Mouse (Mus musculus) gastrocnemius, postnatal 36 days (tissue): ENCODE measurements around the gene Robo1. TPM values are rescaled to one million over a fixed set of nuclear protein-coding genes. Genes with fewer than 3 reads are reported as not detected.
A peak's percentile ranks its signal among the peaks of the same experiment; 100 is the strongest.

Experiments used
- DNase-seq, 2 experiments: peaks; one replicate each; pipeline ENCODE4 v3.0.0; 2022
- intact Hi-C: fragments of 180-260 bp; cut with DNase I; formaldehyde crosslinking; loops from one replicate; pipeline ENCODE4 v1.15.1; 2025
- total RNA-seq, 2 experiments: library from RNA; stranded (reverse); gene quantifications; 2 replicates each; pipeline ENCODE4 v1.2.3; 2021

Robo1 gene
- total RNA-seq, 2 experiments from 2014 or later: 1.8 to 1.9 TPM

DNA sequence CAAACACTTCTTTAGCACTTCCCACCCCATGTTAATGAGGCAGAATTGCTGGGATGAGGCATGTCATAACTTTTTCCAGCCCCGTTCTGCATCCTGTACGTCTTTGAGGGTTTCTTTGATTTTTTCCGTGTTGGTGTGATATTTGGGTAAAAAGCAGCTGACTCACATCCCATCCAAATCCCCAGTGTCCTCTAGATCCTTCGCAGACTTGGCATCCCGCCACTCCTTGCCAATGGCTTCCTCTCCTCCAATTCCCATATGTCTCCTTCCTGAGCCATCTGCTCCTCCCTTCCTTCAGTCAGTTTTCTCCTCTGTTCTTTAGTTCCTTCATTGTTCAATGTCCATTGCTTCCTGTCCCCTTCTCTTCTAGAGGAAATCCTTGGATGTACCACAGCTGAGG, 605.0 kb downstream of the Robo1 start:
- DNase-seq: no peak
- intact Hi-C loops: no loop called here

DNA sequence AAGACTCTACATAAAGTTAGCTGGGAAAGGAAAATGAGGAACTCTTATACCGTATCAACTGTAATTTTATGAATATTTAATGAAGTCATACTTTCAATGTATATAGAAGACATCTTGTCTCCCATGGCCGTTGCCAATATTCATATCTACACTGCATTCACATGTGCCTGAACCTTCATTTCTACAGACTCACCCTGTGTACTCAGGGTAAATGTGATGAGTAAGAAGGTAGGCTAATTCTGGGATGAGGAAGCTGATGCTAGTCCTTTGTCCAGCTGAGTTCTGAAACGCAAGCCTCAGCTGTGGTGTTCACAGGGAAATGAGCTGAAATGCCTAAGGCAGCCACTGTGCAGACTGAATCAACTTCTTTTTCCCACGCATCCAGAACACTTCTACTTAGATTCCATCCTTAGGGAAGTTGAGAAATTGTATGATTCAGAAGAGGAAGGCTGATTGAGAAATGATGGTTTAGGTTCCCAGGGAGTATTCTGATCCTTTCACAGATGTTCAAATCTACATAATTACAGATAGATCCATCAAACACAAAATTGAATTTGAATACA, 606.0 kb downstream of the Robo1 start:
- DNase-seq: no peak
- intact Hi-C loops: no loop called here

DNA sequence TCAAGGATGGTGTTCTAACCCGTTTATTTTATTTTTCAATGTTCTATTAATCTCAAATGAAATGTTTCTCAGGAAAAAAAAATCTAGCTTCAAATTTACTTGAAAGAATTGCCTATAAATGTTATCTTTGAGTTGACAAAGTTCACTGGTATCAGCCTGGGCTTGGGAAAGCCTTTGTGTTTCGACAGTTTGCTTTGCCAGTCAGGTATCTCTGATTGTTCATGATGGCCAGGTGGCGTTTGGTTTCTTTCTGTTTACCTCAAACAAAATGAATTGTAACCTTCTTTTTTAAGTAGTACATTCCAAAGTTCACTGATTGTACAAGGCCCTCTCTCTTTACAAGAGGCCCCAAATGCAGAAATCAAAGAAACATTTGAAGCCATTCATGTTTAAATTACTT, 611.9 kb downstream of the Robo1 start:
- DNase-seq: no peak
- intact Hi-C loops: no loop called here

DNA sequence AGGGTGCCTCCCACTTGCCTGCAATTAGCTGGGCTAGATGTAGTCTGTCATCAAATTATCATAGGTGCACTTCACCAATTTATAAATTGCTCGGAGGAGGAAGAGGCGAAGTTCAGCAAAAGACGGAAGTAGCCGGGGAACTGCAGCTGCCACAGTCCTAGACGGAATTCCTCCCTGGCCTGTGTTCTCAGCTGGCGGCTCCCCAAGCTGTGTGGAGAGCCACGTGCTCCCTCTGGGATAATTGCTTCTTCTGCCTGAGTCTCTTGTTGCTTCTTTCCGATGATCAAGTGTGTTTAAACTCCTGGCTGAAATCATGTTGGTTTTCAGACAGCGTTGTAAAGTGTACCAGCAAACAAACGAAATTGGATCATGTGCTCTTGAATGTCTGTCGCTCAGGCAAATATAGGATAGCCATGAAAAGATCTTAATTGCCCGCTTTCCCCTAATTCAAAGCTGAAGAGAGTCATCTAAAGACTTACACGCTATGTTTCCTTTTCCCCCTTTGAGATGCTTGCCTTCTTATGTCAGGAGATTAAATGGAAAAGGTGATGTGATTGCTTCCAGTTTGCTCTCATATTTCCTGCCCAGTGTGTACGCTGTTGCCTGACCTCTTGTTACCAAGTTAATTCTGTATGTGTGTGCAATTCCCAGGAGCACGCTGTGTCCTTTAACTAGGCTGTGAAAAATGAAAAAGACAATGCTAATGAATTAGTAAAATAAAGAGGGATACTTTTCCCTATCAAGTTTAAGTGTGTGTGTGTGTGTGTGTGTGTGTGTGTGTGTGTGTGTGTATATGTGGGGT, 616.5 kb downstream of the Robo1 start:
- intact Hi-C loops: no loop called here
- DNase-seq: peak; percentile 76 to 81

DNA sequence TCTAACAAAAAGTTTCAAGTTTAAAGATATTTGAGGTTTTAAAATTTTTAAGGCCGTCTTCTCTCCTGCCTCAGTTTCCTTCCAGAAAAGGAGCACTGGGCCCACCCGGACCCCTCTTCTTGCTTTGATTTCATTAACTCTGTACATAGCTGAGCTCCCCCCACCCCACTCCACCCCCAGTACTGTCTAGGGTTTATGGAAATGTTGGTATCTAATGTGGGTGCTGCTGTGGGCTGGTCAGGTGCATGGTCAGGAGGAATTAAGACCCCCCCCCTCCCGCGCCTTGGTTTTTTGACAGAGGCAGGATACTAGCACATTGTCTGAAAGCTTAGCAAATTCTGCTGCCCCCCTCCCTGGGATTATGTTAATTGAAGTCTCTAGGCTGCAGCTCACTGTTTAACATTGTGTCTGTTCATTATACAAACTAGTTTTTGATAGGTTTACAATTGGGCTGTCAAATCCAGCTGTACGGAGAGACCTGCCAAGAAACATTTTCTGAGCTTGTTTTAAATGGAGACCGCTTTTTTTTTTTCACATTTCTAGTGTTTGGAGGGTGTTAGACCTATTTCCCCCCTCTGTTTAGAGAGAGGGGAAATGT, 620.5 kb downstream of the Robo1 start:
- intact Hi-C loops: no loop called here
- DNase-seq: no peak

DNA sequence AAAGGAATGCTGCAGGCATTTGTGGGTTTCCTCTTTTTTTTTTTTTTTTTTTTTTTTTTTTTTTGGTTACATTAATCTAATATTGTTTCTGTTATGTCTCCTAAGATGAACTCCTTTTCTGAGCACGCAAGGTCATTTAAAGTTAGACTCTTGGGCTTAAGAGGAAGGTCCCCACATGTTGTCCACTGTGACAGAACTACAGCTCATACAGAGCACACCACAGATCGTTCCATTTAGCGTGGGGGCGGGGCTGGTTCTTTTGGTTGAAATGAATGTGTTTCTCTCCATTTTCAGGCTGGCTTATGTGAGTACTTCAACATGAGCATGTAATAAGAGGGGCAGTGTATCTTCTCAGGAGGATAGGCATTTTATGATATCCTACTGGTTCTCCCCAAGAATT, 622.8 kb downstream of the Robo1 start:
- no peak for DNase-seq
- intact Hi-C loops: no loop called here

DNA sequence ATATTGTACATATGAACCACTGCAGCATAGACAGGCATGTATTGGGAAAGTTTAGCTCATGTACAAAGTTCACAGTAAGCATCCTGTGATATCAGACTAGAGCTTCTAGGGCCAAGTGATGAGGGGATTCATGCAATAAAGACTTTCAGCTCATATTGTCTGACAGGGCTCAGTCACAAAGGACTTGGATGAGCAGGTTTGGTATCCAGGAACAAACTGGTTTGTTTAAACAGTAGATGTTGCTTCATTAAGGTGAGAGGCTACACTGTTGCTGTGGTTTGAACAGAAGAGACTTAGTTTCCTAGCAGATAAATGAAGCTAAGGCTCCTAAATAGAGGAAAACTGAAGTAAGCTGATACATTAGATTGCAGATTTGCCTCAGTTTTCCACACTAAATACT, 626.8 kb downstream of the Robo1 start:
- intact Hi-C loops: no loop called here
- no peak for DNase-seq

DNA sequence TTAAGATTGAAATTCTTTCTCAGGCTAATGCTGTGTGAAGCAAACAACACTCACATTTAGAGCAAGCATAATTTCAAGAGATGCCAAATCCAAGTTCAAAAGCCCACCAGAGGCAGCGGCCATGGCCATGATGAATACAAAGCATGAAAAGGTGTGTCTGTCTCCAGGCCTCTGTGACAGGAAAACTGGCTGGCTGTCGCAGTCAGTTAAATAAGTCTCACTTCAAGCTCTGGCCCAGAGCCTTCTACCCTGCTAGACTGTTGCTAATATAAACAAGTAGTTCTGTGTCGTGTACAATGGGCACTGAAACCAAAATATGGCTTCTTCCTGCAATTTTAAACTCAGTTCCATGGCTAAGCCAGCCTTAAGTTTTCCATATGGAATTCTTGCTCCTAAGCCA, 629.1 kb downstream of the Robo1 start:
- DNase-seq: no peak
- intact Hi-C loops: no loop called here

DNA sequence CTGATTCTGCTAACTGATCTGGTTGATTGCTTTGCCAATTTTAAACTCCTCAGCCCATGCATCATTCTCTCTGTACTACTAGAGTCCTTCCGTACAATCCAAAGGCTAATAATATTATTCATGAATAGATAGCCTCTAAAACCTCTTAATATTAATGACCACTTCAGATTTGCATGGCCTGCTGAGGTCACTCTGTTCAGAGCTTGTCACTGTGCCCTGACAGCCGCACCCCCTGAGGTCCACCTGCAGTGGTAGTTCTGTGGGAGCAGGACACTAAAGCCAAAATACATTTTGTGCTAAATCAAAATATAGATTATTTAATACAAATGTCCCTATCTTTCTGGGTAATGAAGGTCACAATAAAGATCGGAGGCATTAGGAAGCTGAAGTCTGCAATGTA, 631.8 kb downstream of the Robo1 start:
- intact Hi-C loops: no loop called here
- DNase-seq: no peak

DNA sequence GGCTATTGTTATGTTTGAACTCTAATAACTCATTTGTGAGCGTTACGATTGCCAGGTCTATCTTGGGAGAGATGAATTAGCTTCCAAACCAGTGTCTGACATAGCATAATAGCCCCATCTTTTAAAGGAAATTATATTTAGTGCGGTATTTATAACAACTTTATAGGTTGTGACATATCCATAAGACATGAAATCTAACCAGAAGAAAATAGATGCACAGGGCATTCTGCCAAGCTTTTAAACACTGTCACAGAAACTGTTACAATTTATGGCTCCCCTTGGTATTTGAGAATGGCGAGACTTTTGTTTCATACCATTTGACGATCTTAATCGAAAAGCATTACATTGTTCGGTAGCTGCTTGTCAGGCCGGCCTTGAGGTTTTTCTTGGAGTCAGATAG, 632.7 kb downstream of the Robo1 start:
- DNase-seq: no peak
- intact Hi-C loops: no loop called here

DNA sequence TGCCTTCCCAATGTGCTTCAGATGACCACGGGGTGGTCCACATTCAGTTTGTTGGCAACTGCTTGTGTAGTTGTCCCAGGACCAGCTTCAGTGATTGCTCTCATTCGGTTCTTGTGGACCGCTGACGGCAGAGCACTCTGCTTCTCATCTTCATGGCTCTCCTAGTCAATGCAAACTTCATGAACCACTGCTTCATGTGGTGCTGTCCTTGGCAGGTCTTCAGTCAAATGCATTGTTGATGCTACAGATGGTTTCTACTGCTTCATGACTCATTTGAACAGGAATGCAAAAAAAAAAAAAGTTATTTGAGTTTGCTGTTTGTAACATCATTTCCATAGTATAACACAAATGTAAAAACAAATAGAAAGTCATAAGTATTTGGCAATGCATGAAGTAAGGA, 636.3 kb downstream of the Robo1 start:
- DNase-seq: no peak
- intact Hi-C loops: no loop called here

DNA sequence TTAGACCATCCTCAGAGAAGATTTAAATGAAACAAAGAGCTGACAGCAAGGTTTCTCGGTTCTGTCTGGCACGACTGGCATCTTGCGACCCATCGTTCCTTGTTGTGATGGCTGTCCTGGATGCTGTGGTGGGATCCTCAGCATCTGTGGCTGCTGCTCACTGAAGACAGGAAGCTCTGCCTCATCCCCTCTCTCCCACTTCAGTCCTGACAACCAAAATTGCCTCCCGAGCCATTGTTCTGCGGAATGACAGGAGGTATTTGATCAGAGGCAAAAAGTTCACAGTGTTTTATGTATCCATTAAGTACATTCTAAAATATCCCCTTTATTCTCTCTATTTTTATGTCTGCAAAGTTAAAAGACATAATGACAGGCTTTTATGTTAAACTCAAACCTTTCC, 643.9 kb downstream of the Robo1 start:
- DNase-seq: no peak
- intact Hi-C loops: no loop called here

DNA sequence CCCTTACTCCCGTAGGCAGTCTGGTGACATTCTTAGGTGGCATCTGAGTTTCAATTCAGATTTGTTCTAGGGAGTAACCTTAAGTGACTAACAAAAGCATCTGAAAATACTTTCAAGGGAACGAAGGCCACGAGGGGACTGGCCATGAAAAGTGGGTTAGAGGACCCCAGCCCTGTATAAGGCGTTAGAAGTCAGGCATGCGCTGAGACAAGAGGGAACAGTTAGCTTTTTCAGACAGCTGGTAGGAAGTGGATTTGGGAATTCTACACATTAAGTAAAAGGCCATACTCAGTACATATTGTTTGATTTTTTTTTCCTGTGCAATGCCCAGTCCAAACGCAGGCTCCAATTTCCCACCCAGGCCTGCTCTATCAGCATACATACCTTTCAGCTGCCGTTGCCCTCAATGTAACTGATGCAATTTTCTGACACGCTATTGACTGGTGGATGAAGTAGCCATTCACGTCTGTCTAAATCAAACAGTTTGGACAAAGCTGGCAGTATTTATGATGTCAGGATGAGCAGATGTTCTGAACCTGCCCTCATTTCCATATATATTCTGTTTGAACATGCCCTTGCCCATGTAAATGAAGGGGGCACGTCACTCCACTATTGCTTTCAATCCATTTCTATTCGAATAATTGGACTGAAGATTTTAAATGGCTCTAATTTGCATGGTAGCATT, 651.1 kb downstream of the Robo1 start:
- intact Hi-C loops: no loop called here

DNA sequence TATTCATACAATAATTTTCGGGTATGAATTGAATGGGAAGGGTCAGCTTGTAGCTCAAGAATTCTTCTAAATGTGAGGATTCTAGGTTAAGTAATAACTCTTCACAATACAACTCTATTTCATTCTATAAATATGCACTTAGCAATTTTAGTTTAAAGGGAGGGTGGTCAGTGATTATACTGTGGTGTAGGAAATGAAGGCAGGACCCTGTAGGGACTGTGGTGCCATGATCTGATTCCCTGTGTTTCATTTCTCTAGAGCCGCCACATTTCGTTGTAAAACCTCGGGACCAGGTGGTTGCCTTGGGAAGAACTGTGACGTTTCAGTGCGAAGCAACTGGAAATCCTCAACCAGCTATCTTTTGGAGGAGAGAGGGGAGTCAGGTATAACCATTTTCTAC, 651.7 kb downstream of the Robo1 start:
- DNase-seq: no peak
- intact Hi-C loops: no loop called here

More for the DNA sequence above, 651.1 kb downstream of the Robo1 start:
- no peak for DNase-seq

DNA sequence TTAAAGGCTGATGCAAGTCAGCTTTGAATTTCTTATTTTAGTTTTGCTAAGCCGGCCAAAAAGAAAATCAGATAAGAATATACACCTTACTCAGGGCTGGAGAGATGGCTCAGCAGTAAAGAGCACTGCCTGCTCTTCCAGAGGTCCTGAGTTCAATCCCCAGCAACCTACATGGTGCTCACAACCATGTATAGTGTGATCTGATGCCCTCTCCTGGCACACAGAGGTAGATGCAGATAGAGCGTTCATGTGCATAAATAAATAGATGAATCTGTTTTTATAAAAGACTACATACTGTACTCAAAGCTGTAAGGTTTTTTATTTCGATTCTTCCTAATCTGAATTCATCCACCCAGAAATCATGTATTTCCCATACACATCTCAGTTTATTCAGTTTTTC, 655.7 kb downstream of the Robo1 start:
- DNase-seq: no peak
- intact Hi-C loops: no loop called here

DNA sequence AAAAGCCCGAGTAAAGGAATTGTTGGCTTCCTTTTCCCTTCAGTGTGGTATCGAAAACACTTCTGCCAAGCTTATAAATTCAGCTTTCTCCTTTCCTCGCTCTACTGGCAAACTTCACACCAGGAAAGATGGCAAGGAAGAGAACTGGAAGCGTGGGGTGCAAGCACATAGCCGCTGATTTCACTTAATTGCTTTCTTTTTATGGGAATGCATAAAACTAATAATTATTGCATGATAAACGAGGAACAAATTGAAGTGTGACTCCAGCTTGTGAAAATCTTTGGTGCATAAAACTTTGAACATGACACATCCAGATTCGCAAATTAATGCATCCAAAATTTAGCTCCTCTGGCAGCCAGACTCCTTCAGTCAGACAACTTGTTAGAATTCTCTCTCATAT, 659.4 kb downstream of the Robo1 start:
- intact Hi-C loops: no loop called here

DNA sequence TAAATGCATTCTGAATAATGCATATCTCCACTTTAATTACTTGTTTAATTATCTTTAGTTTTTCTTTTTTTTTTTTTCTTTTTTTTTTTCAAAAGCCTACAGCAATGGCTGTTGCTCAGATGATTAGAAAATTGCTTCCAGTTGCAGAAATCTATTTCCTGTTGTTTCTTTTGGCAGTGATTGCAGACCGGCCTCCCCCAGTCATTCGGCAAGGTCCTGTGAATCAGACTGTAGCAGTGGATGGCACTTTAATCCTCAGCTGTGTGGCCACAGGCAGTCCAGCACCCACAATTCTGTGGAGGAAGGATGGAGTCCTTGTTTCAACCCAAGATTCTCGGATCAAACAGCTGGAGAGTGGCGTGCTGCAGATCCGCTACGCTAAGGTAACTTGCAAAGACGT, 661.9 kb downstream of the Robo1 start:
- intact Hi-C loops: loop anchor here (10.0 kb wide), 1 partner anchor 615 kb away; no protein-coding TSS in a partner anchor
- DNase-seq: no peak

More for the DNA sequence above, 659.4 kb downstream of the Robo1 start:
- DNase-seq: no peak

DNA sequence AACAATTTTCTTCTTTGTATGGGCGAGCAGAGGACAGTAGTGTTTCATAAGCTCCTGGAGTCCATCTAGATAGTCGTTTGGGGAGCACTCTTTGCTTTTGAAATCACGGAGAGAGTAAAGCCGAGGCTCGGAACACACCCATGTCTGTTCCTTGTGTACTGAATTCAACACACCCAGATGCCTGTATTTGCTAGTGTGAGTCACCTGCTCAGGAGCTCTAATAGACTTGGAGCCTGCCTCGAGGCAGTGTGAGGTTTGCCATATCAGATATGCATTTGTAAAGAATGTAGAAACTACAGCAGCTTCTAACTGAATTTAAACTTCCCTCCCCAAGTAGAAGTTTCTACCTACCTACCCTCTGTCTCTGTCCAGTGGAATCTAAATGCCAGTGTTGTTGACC, 665.6 kb downstream of the Robo1 start:
- DNase-seq: no peak
- intact Hi-C loops: loop anchor here (10.0 kb wide), 1 partner anchor 619 kb away; no protein-coding TSS in a partner anchor

DNA sequence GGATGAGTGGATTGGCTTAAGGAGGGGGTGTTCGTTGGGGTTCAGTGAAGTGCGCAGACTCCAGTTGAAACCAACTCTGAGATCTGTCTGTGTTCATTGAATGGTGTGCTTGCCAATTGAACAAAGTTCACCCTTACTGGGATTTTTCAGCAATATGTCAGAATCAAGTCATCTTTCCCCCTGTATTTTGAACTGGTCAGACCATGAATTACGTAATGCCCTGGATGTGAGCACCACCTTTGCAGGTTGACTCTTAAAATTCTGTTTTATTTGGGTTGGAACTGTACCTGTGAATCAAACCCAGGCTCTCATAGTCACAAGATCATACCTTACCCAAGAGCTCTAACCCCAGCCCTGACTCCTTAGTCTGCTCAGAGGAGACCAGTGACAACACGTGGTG, 666.6 kb downstream of the Robo1 start:
- intact Hi-C loops: loop anchor here (10.0 kb wide), 1 partner anchor 620 kb away; no protein-coding TSS in a partner anchor
- no peak for DNase-seq

DNA sequence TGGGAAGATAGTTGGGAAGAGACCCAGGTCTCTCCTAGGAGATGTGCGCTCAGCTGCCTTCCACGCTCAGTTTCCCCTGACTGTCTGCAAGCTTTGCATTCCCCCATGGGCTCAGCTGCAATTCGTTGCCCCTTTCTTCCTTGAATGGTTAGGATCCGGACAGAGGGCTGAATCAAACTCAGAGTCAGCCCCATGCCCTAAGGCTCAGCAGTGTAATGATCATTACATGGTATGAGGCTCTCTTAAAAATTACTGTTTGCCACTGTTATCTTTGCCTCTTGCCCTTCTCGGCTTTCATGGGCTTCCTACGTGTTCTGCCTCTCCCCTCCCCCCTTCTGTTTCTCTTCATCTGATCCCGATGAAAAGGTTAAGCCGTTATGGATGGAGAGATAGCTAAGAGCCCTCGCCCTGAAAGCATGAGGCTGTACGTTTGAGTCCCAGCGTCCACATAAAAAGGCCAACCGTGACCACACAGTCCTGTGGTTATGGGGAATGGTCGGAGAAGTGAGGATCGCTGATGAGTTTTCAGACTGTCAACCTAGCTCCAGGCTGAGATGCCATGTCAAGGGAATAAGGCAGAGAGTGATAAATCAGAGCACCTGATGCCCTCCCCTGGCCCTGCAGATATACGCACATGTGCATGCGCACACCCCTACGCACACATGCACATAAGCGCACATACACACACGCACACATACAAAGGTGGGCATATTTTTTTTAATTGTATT, 668.9 kb downstream of the Robo1 start:
- no peak for DNase-seq
- intact Hi-C loops: loop anchor here (10.0 kb wide), 1 partner anchor 622 kb away; no protein-coding TSS in a partner anchor
